Mouse (Mus musculus) heart, adult 2 months (tissue): ENCODE measurements around the gene St8sia1. TPM values are rescaled to one million over a fixed set of nuclear protein-coding genes. Genes with fewer than 3 reads are reported as not detected.

Experiments
- DNase-seq, 2 experiments: peaks; one replicate each; pipeline ENCODE4 v3.0.0; 2021
- H3K27ac ChIP-seq: fragments of 200-600 bp; 2 replicates; pipeline ENCODE4 v1.8.1; 2022
- H3K27me3 ChIP-seq: fragments of 200-500 bp; 2 replicates; pipeline ENCODE4 v1.6.1; 2012; ENCODE audit warnings: mild to moderate bottlenecking, low read length, inconsistent platforms, mixed read lengths; ENCODE audit not compliant: control insufficient read depth, insufficient read depth
- H3K36me3 ChIP-seq: fragments of 200-500 bp; 2 replicates; pipeline ENCODE4 v1.6.1; 2012; ENCODE audit warnings: low read length, inconsistent platforms; ENCODE audit not compliant: control insufficient read depth, insufficient read depth
- H3K4me1 ChIP-seq: fragments of 200-500 bp; 2 replicates; pipeline ENCODE4 v1.6.1; 2011; ENCODE audit warnings: low read length; ENCODE audit not compliant: control insufficient read depth, insufficient read depth
- H3K4me3 ChIP-seq: fragments of 200-600 bp; 2 replicates; pipeline ENCODE4 v1.8.1; 2022
- H3K79me2 ChIP-seq: fragments of 200-500 bp; replicated peaks from 2 replicates; pipeline ENCODE4 v1.6.1; 2012; ENCODE audit warnings: mild to moderate bottlenecking, inconsistent platforms, low read length, moderate library complexity, mixed read lengths; ENCODE audit not compliant: control insufficient read depth, insufficient read depth
- H3K9ac ChIP-seq: fragments of 200-500 bp; 2 replicates; pipeline ENCODE4 v1.6.1; 2012; ENCODE audit warnings: low read depth, mild to moderate bottlenecking, control low read depth, inconsistent platforms, low read length, mixed read lengths
- CTCF ChIP-seq: fragments of 200-600 bp; IDR thresholded peaks from 2 replicates; pipeline ENCODE4 v1.8.1; 2022; ENCODE audit warnings: antibody characterized with exemption, mild to moderate bottlenecking, moderate library complexity
- EP300 ChIP-seq: fragments of 200-500 bp; IDR thresholded peaks from 2 replicates; pipeline ENCODE4 v1.6.1; 2011; ENCODE audit warnings: low read depth, low read length, control low read depth; ENCODE audit not compliant: insufficient read depth
- POLR2A ChIP-seq: fragments of 200-500 bp; IDR thresholded peaks from 2 replicates; pipeline ENCODE4 v1.6.1; 2011; ENCODE audit warnings: mild to moderate bottlenecking, low read depth, low read length, control low read depth; ENCODE audit not compliant: insufficient read depth
- WGBS: fragments of 180-500 bp; shearing (Covaris S2); methylation state at CpG from one replicate; pipeline ENCODE4 v1.1.7; 2018; 5-methylcytosine and 5-hydroxymethylcytosine counted together
- intact Hi-C: fragments of 180-260 bp; cut with DNase I; formaldehyde crosslinking; loops from one replicate; pipeline ENCODE4 v1.15.1; 2025
- polyA plus RNA-seq: library from polyadenylated mRNA; depleted of rRNA; stranded (reverse); fragments of >200 nt; gene quantifications from 2 replicates; pipeline ENCODE4 v1.2.3, GENCODE M21; 2012
- total RNA-seq, 2 experiments: library from RNA; stranded (reverse); gene quantifications; 2 replicates each; pipeline ENCODE4 v1.2.3; 2021

Gene St8sia1
- total and polyA plus RNA-seq, 3 experiments: 0.10 to 0.11 (median 0.10) TPM

DNA sequence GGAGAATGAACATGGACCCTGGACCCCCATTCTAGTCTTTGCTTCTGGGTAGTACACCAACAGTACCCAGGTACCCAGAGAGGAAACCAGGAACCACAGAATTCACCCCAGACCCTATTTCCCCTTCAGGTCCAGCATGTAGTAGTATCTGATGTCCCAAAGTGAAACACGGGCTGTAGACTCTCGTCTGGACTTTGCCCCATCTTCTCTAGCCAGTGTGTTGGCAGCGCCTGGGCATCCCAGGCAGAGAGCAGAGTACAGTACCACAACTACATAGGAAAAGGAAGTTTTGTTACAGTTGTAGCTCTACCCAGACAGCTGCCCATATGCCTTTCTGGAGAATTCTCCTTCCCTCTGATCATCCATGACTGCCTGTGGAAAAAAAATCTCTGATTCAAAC is 134.0 kb downstream of the St8sia1 start:
- H3K27me3 ChIP-seq: no peaks in the 10 kb centered on the region
- no peak overlapping the region for H3K9ac ChIP-seq
- TF ChIP-seq POLR2A: no peak
- no peak for TF ChIP-seq CTCF
- intact Hi-C loops: no loop called here
- H3K4me3 ChIP-seq: no peak overlapping the region
- H3K36me3 ChIP-seq: no peaks in the 10 kb centered on the region
- WGBS: 94% methylated on average over 3 of the region's 3 CpGs
- no peaks in the 10 kb centered on the region for H3K4me1 ChIP-seq
- no peaks in the 10 kb centered on the region for H3K79me2 ChIP-seq
- no peak overlapping the region for H3K27ac ChIP-seq
- DNase-seq: no peak

DNA sequence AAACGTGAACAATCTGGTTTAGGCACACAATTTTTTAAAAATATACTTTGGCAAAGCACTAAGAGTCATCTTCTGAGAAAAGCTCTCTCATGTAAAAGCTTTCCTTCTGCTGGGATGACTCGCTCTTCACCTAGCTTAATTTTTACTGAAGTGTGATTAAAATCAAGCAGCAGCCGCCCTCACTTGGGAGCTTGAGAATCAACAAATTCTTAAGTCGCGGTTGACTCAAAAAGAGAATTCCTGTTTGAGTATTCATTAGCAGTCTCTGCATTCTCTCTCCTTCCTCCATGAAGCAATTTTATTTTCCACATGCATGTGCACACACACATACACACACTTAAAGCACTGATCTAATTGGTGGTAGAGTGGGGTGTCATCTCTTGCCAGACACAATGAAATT is 138.8 kb downstream of the St8sia1 start:
- WGBS: 88% methylated on average over 5 of the region's 5 CpGs
- H3K36me3 ChIP-seq: no peaks in the 10 kb centered on the region

DNA sequence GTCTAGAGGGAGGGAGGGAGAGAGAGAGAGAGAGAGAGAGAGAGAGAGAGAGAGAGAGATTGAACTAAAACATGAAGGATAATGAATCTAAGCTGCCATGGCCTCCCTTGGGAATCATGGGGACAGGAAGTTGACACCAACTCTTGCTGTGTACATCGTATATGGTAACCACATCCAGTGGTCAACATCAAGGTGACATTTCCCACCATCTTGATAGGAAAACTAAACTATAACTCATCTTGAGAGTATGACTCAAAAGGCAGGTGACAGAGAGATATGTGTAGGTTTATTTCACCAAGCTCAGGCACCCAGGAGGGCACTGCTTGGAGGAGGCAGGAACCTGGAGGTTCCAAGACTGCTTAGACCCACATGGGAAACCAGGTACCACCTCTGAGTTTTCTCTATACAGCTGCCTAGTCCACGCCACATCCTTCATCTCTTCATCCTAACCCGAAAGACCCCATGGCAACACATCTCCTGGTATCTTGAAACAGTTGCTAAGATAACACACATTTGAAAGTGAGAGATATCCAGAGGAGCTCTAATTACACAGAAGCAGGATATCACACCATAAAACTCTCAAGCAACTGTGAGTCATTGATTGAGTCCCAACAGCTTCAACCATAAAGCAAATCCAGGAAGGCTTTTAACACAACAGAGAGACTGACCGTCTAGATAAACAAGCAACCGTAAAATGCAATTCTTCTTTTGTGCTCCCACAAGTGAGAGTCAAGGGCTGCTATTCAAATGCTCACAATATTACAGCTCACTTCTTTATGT is 141.1 kb downstream of the St8sia1 start:
- intact Hi-C loops: no loop called here
- H3K4me1 ChIP-seq: no peaks in the 10 kb centered on the region
- 67% methylated on average over 5 of the region's 5 CpGs for WGBS
- no peaks in the 10 kb centered on the region for H3K27me3 ChIP-seq
- no peak overlapping the region for H3K9ac ChIP-seq
- H3K4me3 ChIP-seq: no peak overlapping the region
- H3K36me3 ChIP-seq: no peaks in the 10 kb centered on the region
- H3K27ac ChIP-seq: no peak overlapping the region
- no peaks in the 10 kb centered on the region for H3K79me2 ChIP-seq
- no peak for DNase-seq
- TF ChIP-seq POLR2A (no peak), EP300 (no peak), CTCF (no peak)

More for the DNA sequence above, 138.8 kb downstream of the St8sia1 start:
- H3K27ac ChIP-seq: no peak overlapping the region
- H3K79me2 ChIP-seq: no peaks in the 10 kb centered on the region
- H3K4me3 ChIP-seq: no peak overlapping the region
- no peak overlapping the region for H3K9ac ChIP-seq
- H3K27me3 ChIP-seq: no peaks in the 10 kb centered on the region
- no peak for DNase-seq
- no peak for TF ChIP-seq CTCF
- TF ChIP-seq POLR2A: no peak
- no peak for TF ChIP-seq EP300
- intact Hi-C loops: no loop called here
- no peaks in the 10 kb centered on the region for H3K4me1 ChIP-seq

DNA sequence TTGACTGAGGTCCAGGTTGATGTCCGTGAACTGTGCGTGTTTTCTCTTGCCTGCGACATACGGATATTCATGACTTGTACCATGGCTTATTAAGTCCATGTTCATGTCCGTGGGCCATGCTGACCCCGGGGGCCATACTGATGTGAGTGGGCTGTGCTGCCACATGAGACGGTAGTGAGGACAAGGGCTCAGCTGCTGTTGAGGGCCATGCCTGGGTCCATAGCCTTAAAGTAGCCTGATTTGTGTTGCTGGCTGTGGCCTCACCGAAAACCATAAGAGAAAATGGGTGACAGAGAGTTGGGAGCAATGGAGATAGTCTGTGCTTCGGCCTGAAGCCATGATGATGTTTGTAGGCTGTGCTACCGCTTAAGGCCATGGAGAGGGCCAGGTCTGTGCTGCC is 145.9 kb downstream of the St8sia1 start:
- intact Hi-C loops: loop anchor here (10.0 kb wide), 3 partner anchors 146 to 1124 kb away; partner anchors contain the start of gene St8sia1
- Histone ChIP-seq H3K9ac (no peak overlapping the region), H3K27me3 (no peaks in the 10 kb centered on the region), H3K79me2 (no peaks in the 10 kb centered on the region), H3K4me1 (no peaks in the 10 kb centered on the region; the same call in 1 of the 2 replicates), H3K36me3 (no peaks in the 10 kb centered on the region), H3K27ac (no peak overlapping the region), H3K4me3 (no peak overlapping the region)
- WGBS: 93% methylated on average over 10 of the region's 10 CpGs
- no peak for TF ChIP-seq EP300
- no peak for TF ChIP-seq CTCF
- no peak for TF ChIP-seq POLR2A
- no peak for DNase-seq

DNA sequence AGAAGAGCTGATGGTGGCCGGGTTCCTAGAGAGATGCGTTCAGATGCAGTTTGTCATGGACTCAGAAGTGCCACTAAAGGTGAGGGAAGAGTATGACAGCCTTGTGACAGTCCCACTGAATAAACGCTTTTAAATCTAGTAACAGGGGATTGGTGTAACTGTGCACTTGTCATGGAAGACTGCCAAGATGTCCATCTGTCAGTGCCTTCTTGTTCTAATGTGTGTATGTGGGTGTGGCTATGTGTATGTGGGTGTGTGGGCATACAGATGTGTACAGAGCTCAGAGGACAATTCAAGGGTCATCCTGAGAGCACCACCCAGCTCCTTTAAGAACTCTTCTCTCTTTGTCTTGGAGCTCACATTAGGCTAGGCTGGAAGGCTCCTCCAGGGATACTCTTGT is 148.7 kb downstream of the St8sia1 start:
- Histone ChIP-seq H3K27ac (no peak overlapping the region), H3K79me2 (no peaks in the 10 kb centered on the region), H3K9ac (no peak overlapping the region), H3K36me3 (no peaks in the 10 kb centered on the region), H3K4me1 (no peaks in the 10 kb centered on the region; the same call in 1 of the 2 replicates), H3K27me3 (no peaks in the 10 kb centered on the region), H3K4me3 (no peak overlapping the region)
- WGBS: 57% methylated on average over 3 of the region's 3 CpGs
- no peak for DNase-seq
- intact Hi-C loops: loop anchor here (2.0 to 10.0 kb wide), 4 partner anchors 37 to 1121 kb away; partner anchors contain the start of gene St8sia1
- TF ChIP-seq CTCF: no peak
- TF ChIP-seq POLR2A: no peak
- TF ChIP-seq EP300: no peak

DNA sequence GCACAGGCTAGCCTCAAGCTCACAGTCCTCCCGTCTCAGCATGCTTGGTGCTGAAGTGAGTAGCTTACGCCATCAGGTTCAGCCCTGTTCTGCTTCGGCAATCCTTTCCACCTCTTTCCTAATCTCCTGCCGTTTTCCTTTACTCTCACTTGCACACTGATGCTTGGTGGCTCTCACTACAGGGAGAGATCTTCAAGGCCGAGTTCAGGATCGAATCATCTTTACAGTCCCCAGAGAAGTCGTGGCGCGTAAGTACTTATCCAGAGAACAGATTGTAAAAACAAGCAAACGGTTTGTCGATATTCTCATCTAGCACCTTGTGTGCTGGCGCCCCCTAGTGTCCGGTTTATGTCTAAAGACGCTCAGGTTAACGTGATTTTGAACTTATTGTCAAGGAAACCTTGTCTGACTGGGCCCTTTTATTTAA is 149.7 kb downstream of the St8sia1 start:
- no peaks in the 10 kb centered on the region for H3K27me3 ChIP-seq
- DNase-seq: peak; percentile 69 to 79
- peak overlapping the region; percentile 40; the same call in 1 of the 2 replicates for H3K4me3 ChIP-seq
- peak overlapping the region; percentile 20; the same call in 1 of the 2 replicates for H3K9ac ChIP-seq
- 1% methylated on average over 15 of the region's 15 CpGs for WGBS
- H3K27ac ChIP-seq: no peak overlapping the region
- intact Hi-C loops: loop anchor here (2.0 to 10.0 kb wide), 4 partner anchors 36 to 1120 kb away; partner anchors contain the start of gene St8sia1
- H3K4me1 ChIP-seq: no peaks in the 10 kb centered on the region; the same call in 1 of the 2 replicates
- H3K36me3 ChIP-seq: no peaks in the 10 kb centered on the region
- no peaks in the 10 kb centered on the region for H3K79me2 ChIP-seq
- peak; percentile 93 for TF ChIP-seq CTCF
- no peak for TF ChIP-seq POLR2A
- no peak for TF ChIP-seq EP300
